Mouse (Mus musculus) heart, embryonic 14.5 days (tissue): Measurements from ENCODE around the gene Cntn5. TPM values are rescaled to one million over a fixed set of nuclear protein-coding genes. Genes with fewer than 3 reads are reported as not detected.

ENCODE experiments used
- ATAC-seq: fragments of 200-750 bp; cut with Nextera tagmentation; 2 replicates; pipeline ENCODE4 v1.8.0; 2017; ENCODE audit warnings: low read depth, moderate TSS enrichment; ENCODE audit not compliant: insufficient number of reproducible peaks, insufficient read depth, low FRiP score
- H3K27ac ChIP-seq, 2 experiments: fragments of 200-500 bp in 1 of 2; fragments of 300-500 bp in 1 of 2; sonication (generic) in 1 of 2; replicated peaks in 1 of 2; 2 replicates each; pipeline ENCODE4 v1.5.1; 2012 to 2014; ENCODE audit warnings: low read depth in 2 of 2, low read length in 2 of 2, control low read depth in 1 of 2, mild to moderate bottlenecking in 1 of 2, mixed read lengths in 1 of 2; ENCODE audit not compliant: control insufficient read depth in 1 of 2, insufficient read depth in 1 of 2
- H3K27me3 ChIP-seq: fragments of 300-500 bp; sonication (generic); 2 replicates; pipeline ENCODE4 v1.6.1; 2014; ENCODE audit warnings: mild to moderate bottlenecking, low read length, control low read depth; ENCODE audit not compliant: control insufficient read depth, insufficient read depth
- H3K36me3 ChIP-seq: fragments of 300-500 bp; sonication (generic); 2 replicates; pipeline ENCODE4 v1.6.1; 2014; ENCODE audit warnings: mild to moderate bottlenecking, control low read depth, low read length, mixed read lengths; ENCODE audit not compliant: control insufficient read depth, insufficient read depth
- H3K4me1 ChIP-seq, 2 experiments: fragments of 200-500 bp in 1 of 2; fragments of 300-500 bp in 1 of 2; sonication (generic) in 1 of 2; 2 replicates each; pipeline ENCODE4 v1.6.1; 2012 to 2014; ENCODE audit warnings: low read length in 2 of 2, control low read depth in 1 of 2, mixed read lengths in 1 of 2; ENCODE audit not compliant: control insufficient read depth in 2 of 2, insufficient read depth in 2 of 2
- H3K4me2 ChIP-seq: fragments of 300-500 bp; sonication (generic); 2 replicates; pipeline ENCODE4 v1.6.1; 2014; ENCODE audit warnings: mild to moderate bottlenecking, low read length
- H3K4me3 ChIP-seq, 2 experiments: fragments of 200-500 bp in 1 of 2; fragments of 300-500 bp in 1 of 2; sonication (generic) in 1 of 2; 2 replicates each; pipeline ENCODE4 v1.5.1; 2012 to 2014; ENCODE audit warnings: low read length in 2 of 2, mild to moderate bottlenecking in 2 of 2, control low read depth in 1 of 2, low read depth in 1 of 2, moderate library complexity in 1 of 2; ENCODE audit not compliant: control insufficient read depth in 1 of 2, insufficient read depth in 1 of 2
- H3K9ac ChIP-seq: fragments of 300-500 bp; sonication (generic); 2 replicates; pipeline ENCODE4 v1.6.1; 2014; ENCODE audit warnings: mild to moderate bottlenecking, low read length
- H3K9me3 ChIP-seq: fragments of 300-500 bp; sonication (generic); 2 replicates; pipeline ENCODE4 v1.6.1; 2016; ENCODE audit warnings: low read length, control low read depth; ENCODE audit not compliant: control insufficient read depth
- WGBS: fragments of 180-500 bp; shearing (Covaris S2); extraction: QIAGEN DNeasy Blood & Tissue Kit; methylation state at CpG from one replicate; pipeline ENCODE4 v1.1.7; 2014; 5-methylcytosine and 5-hydroxymethylcytosine counted together
- polyA plus RNA-seq: library from polyadenylated mRNA; unstranded; fragments of >200 nt; fragmentation: Nextera tagmentation; extraction: Ambion mirVana; gene quantifications from 2 replicates; pipeline ENCODE4 v1.2.1, GENCODE M21; 2014

Gene Cntn5
- polyA plus RNA-seq, 1 experiment from 2014 or later, result 0.65 TPM

DNA sequence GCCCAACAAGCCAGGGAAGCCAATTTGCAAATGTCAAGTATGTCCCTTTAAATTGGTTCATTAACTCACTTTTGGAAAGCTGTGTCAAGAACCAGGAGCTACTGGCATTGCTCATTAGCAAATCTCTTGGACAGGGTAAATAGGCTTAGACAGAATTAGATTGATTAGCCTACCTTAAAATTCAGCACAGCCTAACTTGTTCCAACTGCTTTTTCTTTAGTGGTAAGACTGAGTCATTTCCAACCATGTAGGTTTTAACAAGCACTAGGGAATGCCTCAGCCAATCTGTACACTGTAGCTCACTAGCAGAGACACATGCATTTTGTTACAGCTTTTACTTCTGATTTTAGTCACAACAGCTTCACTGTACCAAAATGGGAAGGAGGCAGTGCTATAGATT is 222.9 kb downstream of the Cntn5 start:
- no peak overlapping the region for H3K27ac ChIP-seq
- no peaks in the 10 kb centered on the region for H3K36me3 ChIP-seq
- no peaks in the 10 kb centered on the region for H3K9me3 ChIP-seq
- no peaks in the 10 kb centered on the region for H3K27me3 ChIP-seq
- no peak overlapping the region for H3K4me2 ChIP-seq
- H3K4me3 ChIP-seq, result no peak overlapping the region
- no peaks in the 10 kb centered on the region for H3K4me1 ChIP-seq
- ATAC-seq, result no peak
- H3K9ac ChIP-seq, result no peak overlapping the region

DNA sequence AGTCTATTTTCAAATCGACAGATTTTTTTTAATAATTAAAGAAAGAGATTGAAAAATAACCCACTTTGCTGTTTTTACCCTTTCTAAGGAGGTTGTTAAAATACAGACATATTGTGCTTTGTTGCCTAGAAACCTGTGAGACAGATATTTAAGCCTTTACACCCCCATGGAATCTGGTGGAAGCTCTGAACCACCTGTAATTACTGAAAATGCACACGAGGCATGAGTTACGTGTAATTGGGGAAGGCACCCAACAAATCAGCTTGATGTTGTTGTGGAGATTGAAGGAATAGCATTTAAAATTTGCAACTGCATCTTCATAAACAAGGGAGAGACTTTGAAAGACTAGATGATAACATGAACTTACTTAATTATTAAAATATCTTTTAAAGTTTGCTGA is 223.4 kb downstream of the Cntn5 start:
- Histone ChIP-seq H3K9ac (no peak overlapping the region), H3K36me3 (no peaks in the 10 kb centered on the region), H3K9me3 (no peaks in the 10 kb centered on the region), H3K4me1 (no peaks in the 10 kb centered on the region), H3K4me2 (no peak overlapping the region), H3K27ac (no peak overlapping the region), H3K4me3 (no peak overlapping the region), H3K27me3 (no peaks in the 10 kb centered on the region)
- 81% methylated on average over 3 of the region's 3 CpGs for WGBS
- no peak for ATAC-seq

DNA sequence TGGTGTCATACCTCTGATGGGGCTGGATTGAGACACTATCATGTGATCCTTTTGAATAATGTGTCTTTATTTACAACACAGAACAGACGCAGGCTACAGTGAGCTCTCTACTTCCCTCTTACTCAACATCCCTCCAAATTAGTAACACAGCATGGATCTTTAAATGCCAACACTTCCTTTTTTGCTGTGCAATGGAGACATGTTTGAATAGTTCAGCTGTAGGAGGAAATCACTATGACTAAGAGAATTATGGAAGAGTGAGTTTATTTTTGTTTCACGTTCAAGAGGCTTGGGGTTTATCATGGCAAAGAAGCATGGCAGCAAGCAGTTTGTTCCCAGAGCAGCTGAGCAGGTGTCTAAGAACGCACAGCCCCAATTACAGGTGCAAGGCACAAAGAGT is 235.9 kb downstream of the Cntn5 start:
- Histone ChIP-seq H3K9ac (no peak overlapping the region), H3K4me3 (no peak overlapping the region), H3K27me3 (no peaks in the 10 kb centered on the region), H3K4me2 (no peak overlapping the region), H3K36me3 (no peaks in the 10 kb centered on the region), H3K4me1 (no peaks in the 10 kb centered on the region), H3K27ac (no peak overlapping the region), H3K9me3 (no peaks in the 10 kb centered on the region)
- no peak for ATAC-seq
- WGBS, result 62% methylated on average over 3 of the region's 3 CpGs

DNA sequence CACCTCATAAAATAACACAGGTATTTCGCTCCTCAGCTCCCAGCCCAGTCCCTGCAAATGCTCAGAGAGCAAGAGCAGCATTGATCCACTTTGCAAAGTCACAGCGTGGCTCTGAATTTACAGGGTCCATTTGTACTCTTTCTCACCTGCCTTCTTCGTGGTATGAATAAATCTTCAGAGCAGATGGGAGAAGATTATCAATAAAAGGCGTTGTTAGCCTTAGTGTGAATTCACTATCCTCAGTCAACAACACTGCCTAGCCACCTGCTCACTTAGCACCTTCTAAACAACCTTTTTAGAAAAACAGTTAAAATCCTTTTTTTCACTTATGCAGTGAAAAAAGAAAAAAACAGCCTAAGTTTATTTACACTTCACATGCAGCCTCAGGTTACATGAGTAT is 237.1 kb downstream of the Cntn5 start:
- ATAC-seq, result no peak
- H3K27me3 ChIP-seq, result no peaks in the 10 kb centered on the region
- no peaks in the 10 kb centered on the region for H3K9me3 ChIP-seq
- no peak overlapping the region for H3K9ac ChIP-seq
- H3K4me3 ChIP-seq, result no peak overlapping the region
- 43% methylated on average over 4 of the region's 4 CpGs for WGBS
- H3K27ac ChIP-seq, result no peak overlapping the region
- H3K36me3 ChIP-seq, result no peaks in the 10 kb centered on the region
- 0 out of 4 replicates have a peak, but pooled peaks cover 0 to 2% of the 10 kb centered on the region in 2 experiments for H3K4me1 ChIP-seq
- no peak overlapping the region for H3K4me2 ChIP-seq

DNA sequence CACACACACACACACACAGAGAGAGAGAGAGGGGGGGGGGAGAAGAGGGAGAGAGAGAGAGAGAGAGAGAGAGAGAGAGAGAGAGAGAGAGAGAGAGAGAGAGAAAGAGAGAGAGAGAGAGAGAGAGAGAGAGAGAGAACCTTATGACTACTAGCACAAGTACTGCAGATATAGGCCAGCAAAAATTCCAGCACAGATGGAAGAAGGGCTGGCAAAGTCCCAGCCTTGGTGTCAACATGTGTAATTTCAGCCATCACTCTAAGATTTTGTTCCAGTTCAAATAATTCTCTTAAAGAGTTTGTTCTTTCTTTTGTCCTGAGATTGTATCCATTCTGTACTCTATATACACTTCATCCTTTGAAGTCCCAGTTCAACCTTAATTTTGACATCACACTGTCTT is 238.8 kb downstream of the Cntn5 start:
- Histone ChIP-seq H3K27ac (no peak overlapping the region), H3K27me3 (no peaks in the 10 kb centered on the region), H3K4me2 (no peak overlapping the region), H3K4me3 (no peak overlapping the region), H3K4me1 (0 out of 4 replicates have a peak, but pooled peaks cover 0 to 2% of the 10 kb centered on the region in 2 experiments), H3K9me3 (no peaks in the 10 kb centered on the region), H3K36me3 (no peaks in the 10 kb centered on the region), H3K9ac (no peak overlapping the region)
- no peak for ATAC-seq

DNA sequence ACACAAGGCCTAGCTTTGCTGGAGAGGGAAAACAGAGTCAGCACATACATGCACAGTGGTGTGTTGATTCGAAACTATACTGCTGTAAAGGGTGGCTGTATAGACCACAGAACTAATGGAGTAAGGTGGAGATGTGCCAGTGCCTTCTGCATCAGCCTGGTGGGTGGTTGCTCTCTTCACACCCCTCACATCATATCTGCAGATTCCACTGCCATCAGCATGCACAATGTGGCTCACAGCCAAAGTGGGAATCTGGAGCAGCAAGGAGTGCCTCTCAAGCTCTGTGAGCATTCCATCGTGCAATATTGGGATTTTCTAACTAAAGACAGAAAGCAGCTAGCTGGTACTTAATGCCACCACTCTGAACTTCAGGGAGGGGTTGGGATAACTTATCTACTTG is 241.5 kb downstream of the Cntn5 start:
- H3K4me1 ChIP-seq, result 0 out of 4 replicates have a peak, but pooled peaks cover 0 to 2% of the 10 kb centered on the region in 2 experiments
- 54% methylated on average over 2 of the region's 2 CpGs for WGBS
- no peaks in the 10 kb centered on the region for H3K36me3 ChIP-seq
- H3K4me3 ChIP-seq, result no peak overlapping the region
- no peaks in the 10 kb centered on the region for H3K9me3 ChIP-seq
- H3K9ac ChIP-seq, result no peak overlapping the region
- no peak for ATAC-seq
- H3K27me3 ChIP-seq, result no peaks in the 10 kb centered on the region
- no peak overlapping the region for H3K4me2 ChIP-seq
- H3K27ac ChIP-seq, result no peak overlapping the region

DNA sequence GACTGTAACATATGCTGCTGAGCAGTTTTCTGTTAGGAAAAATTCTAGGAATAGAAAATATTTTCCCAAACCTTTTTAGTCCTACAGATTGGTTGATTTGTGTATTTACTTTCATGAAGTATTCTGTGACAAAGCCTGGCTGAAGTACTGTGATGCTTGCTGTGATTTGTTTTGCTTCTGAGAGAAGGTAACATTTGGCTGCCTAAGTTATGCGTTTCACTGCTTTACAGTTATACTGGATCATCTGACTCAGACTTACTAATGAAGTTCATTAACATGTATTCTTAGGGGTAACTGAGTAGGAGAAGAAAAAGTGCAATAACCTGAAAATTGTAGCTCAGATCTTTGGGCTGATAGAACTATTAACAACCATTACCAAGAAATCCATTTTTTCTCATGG is 245.1 kb downstream of the Cntn5 start:
- WGBS, result 73% methylated on average over 1 of the region's 1 CpGs
- Histone ChIP-seq H3K4me2 (no peak overlapping the region), H3K27ac (no peak overlapping the region), H3K4me3 (no peak overlapping the region), H3K4me1 (0 out of 4 replicates have a peak, but pooled peaks cover 0 to 2% of the 10 kb centered on the region in 2 experiments), H3K36me3 (no peaks in the 10 kb centered on the region), H3K9ac (no peak overlapping the region), H3K27me3 (no peaks in the 10 kb centered on the region), H3K9me3 (no peaks in the 10 kb centered on the region)
- ATAC-seq, result no peak

DNA sequence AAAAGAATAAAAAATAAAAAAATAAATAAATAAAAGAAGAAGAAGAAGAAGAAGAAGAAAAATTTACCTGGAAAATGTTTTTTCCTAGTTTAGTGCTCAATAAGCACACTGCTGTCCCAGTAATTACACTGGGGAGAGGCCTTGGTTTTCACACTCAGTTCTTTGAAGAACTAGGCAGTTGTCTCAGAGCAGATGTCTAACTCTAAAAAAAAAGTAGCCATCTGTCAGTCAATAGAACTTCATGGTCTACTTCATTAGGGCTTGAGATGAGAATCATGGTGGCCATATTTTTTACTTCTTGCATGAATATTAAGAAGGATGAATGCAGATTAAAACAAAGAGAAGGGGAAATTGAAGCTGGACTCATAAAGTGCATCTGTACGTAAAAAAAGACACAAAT is 246.5 kb downstream of the Cntn5 start:
- WGBS, result 92% methylated on average over 1 of the region's 1 CpGs
- no peak for ATAC-seq

More for the DNA sequence above, 246.5 kb downstream of the Cntn5 start:
- 0 out of 4 replicates have a peak, but pooled peaks cover 0 to under 1% of the 10 kb centered on the region in 2 experiments for H3K4me1 ChIP-seq
- H3K4me3 ChIP-seq, result no peak overlapping the region
- no peak overlapping the region for H3K4me2 ChIP-seq
- no peak overlapping the region for H3K27ac ChIP-seq
- H3K9me3 ChIP-seq, result no peaks in the 10 kb centered on the region
- no peaks in the 10 kb centered on the region for H3K36me3 ChIP-seq
- H3K9ac ChIP-seq, result no peak overlapping the region
- no peaks in the 10 kb centered on the region for H3K27me3 ChIP-seq
